Mouse (Mus musculus) naive thymus-derived CD4-positive, alpha-beta T cell, adult 5 months (primary cell): Measurements from ENCODE around the gene Slc16a1. TPM values are rescaled to one million over a fixed set of nuclear protein-coding genes. Genes with fewer than 3 reads are reported as not detected.

Source experiments
- polyA plus RNA-seq: library from polyadenylated mRNA; unstranded; fragments of 100-300 nt; shearing (Covaris generic); gene quantifications from one replicate; pipeline ENCODE4 v1.2.1, GENCODE M21; 2017

The Slc16a1 gene
- 39.8 TPM for polyA plus RNA-seq

DNA sequence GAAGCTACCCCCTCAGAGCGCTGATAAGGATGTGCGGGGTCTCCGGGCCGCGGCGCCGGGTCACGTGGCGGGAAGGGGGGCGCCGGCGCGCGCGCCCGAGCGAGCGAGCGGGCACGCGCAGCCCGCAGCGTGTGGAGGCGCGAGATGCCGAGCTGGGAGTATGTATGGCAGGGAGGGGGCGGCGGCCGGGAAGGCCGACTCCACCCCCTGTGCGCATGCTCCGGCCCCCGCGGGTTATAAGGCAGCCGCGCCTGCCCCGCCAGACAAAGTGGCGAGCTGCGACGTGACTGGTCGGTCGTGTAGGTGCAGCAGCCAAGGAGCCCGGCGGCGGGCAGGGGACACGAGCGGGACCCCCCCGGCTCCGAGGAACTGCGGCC, at the start of gene Slc16a1:
TSS of gene Slc16a1 (plus strand) at position 266 of the 377 bp plus-strand sequence.

Other genes with a start within 250 kb of the Slc16a1 start
- 29.0 TPM for gene Lrig2, start 126.8 kb upstream of the Slc16a1 start, polyA plus RNA-seq
- gene Ppm1j, start 142.4 kb downstream of the Slc16a1 start, polyA plus RNA-seq: 40.3 TPM
- 1.4 TPM for gene Fam19a3, start 143.2 kb downstream of the Slc16a1 start, polyA plus RNA-seq
- gene Rhoc, start 149.7 kb downstream of the Slc16a1 start, polyA plus RNA-seq: 3.4 TPM
- gene Mov10, start 179.9 kb downstream of the Slc16a1 start, polyA plus RNA-seq: 16.1 TPM
- gene St7l, start 225.3 kb downstream of the Slc16a1 start, polyA plus RNA-seq: 46.2 TPM
- gene Capza1, start 225.8 kb downstream of the Slc16a1 start, polyA plus RNA-seq: 363 TPM